Mouse (Mus musculus) limb, embryonic 10.5 days (tissue): ENCODE data around the gene Fam129a. TPM values are rescaled to one million over a fixed set of nuclear protein-coding genes. Genes with fewer than 3 reads are reported as not detected.

Experiments used
- DNase-seq: peaks from one replicate; pipeline ENCODE4 v3.0.0-alpha.2; 2017; ENCODE audit warnings: low spot score
- H3K27ac ChIP-seq: fragments of 300-500 bp; sonication (generic); 2 replicates; pipeline ENCODE4 v1.5.1; 2016; ENCODE audit warnings: mild to moderate bottlenecking
- H3K27me3 ChIP-seq: fragments of 300-500 bp; sonication (generic); 2 replicates; pipeline ENCODE4 v1.6.1; 2016; ENCODE audit warnings: low read depth, mild to moderate bottlenecking; ENCODE audit not compliant: poor library complexity, severe bottlenecking
- H3K36me3 ChIP-seq: fragments of 300-500 bp; sonication (generic); 2 replicates; pipeline ENCODE4 v1.6.1; 2016; ENCODE audit warnings: mild to moderate bottlenecking, moderate library complexity
- H3K4me1 ChIP-seq: fragments of 300-500 bp; sonication (generic); 2 replicates; pipeline ENCODE4 v1.6.1; 2016
- H3K4me3 ChIP-seq: fragments of 300-500 bp; sonication (generic); 2 replicates; pipeline ENCODE4 v1.5.1; 2016; ENCODE audit warnings: mild to moderate bottlenecking, moderate library complexity
- H3K9me3 ChIP-seq: fragments of 300-500 bp; sonication (generic); replicated peaks from 2 replicates; pipeline ENCODE4 v1.6.1; 2016; ENCODE audit warnings: mild to moderate bottlenecking
- WGBS: fragments of 180-500 bp; shearing (Covaris S2); methylation state at CpG from one replicate; pipeline ENCODE4 v1.1.7; 2016; 5-methylcytosine and 5-hydroxymethylcytosine counted together
- polyA plus RNA-seq: library from polyadenylated mRNA; unstranded; fragments of >200 nt; fragmentation: Nextera tagmentation; extraction: Ambion mirVana; gene quantifications from 2 replicates; pipeline ENCODE4 v1.2.1, GENCODE M21; 2016

Gene Fam129a
- polyA plus RNA-seq: 0.90 and 1.3 TPM in 2 replicates

- H3K4me3 ChIP-seq: peak within 1 kb of the TSS; percentile 53
- peak within 1 kb of the TSS; percentile 59 for H3K27ac ChIP-seq
- no peaks in the 10 kb centered on the region for H3K36me3 ChIP-seq
- peaks cover 45% of the 10 kb centered on the region for H3K27me3 ChIP-seq
- H3K9me3 ChIP-seq: no peaks in the 10 kb centered on the region
- peaks cover 24% of the 10 kb centered on the region for H3K4me1 ChIP-seq
- 3% methylated on average over 46 of the region's 46 CpGs for WGBS
- DNase-seq: peak; percentile 64
These were observed at the start of gene Fam129a for GRCm38 (mm10) chr1:151570981-151571837. Gene Fam129a (plus strand): TSS chr1:151571186.

GRCm38 (mm10) chr1:151526701-151527100 lies 44.3 kb upstream of the Fam129a start:
- Histone ChIP-seq H3K27ac (no peak overlapping the region), H3K9me3 (no peaks in the 10 kb centered on the region), H3K4me1 (no peaks in the 10 kb centered on the region), H3K4me3 (no peak overlapping the region), H3K27me3 (no peaks in the 10 kb centered on the region), H3K36me3 (no peaks in the 10 kb centered on the region)
- WGBS: 87% methylated on average over 3 of the region's 3 CpGs
- DNase-seq: no peak

- no peak overlapping the region for H3K27ac ChIP-seq
- no peaks in the 10 kb centered on the region for H3K4me1 ChIP-seq
- H3K36me3 ChIP-seq: no peaks in the 10 kb centered on the region
- no peak overlapping the region for H3K4me3 ChIP-seq
- H3K27me3 ChIP-seq: no peaks in the 10 kb centered on the region
- 78% methylated on average over 6 of the region's 6 CpGs for WGBS
- DNase-seq: no peak
- no peaks in the 10 kb centered on the region for H3K9me3 ChIP-seq
These were observed 27.0 kb upstream of the Fam129a start for GRCm38 (mm10) chr1:151543796-151544477.

GRCm38 (mm10) chr1:151544581-151544980 lies 26.4 kb upstream of the Fam129a start:
- no peak for DNase-seq
- 92% methylated on average over 3 of the region's 3 CpGs for WGBS
- H3K36me3 ChIP-seq: no peaks in the 10 kb centered on the region

GRCm38 (mm10) chr1:151545571-151545970 lies 25.4 kb upstream of the Fam129a start:
- Histone ChIP-seq H3K4me3 (no peak overlapping the region), H3K27ac (no peak overlapping the region), H3K36me3 (no peaks in the 10 kb centered on the region), H3K4me1 (0 out of 2 replicates have a peak, but pooled peaks cover 3% of the 10 kb centered on the region), H3K27me3 (no peaks in the 10 kb centered on the region), H3K9me3 (no peaks in the 10 kb centered on the region)
- DNase-seq: no peak
- WGBS: 82% methylated on average over 7 of the region's 7 CpGs

More at GRCm38 (mm10) chr1:151544581-151544980, 26.4 kb upstream of the Fam129a start:
- Histone ChIP-seq H3K27me3 (no peaks in the 10 kb centered on the region), H3K27ac (no peak overlapping the region), H3K4me1 (no peaks in the 10 kb centered on the region), H3K4me3 (no peak overlapping the region), H3K9me3 (no peaks in the 10 kb centered on the region)

GRCm38 (mm10) chr1:151548896-151549610 lies 21.9 kb upstream of the Fam129a start:
- no peak for DNase-seq
- no peak overlapping the region for H3K27ac ChIP-seq
- H3K27me3 ChIP-seq: no peaks in the 10 kb centered on the region
- no peaks in the 10 kb centered on the region for H3K36me3 ChIP-seq
- H3K9me3 ChIP-seq: no peaks in the 10 kb centered on the region
- no peak overlapping the region for H3K4me3 ChIP-seq
- WGBS: 85% methylated on average over 8 of the region's 8 CpGs
- H3K4me1 ChIP-seq: 0 out of 2 replicates have a peak, but pooled peaks cover 3% of the 10 kb centered on the region

GRCm38 (mm10) chr1:151549794-151550193 lies 21.2 kb upstream of the Fam129a start:
- Histone ChIP-seq H3K4me3 (no peak overlapping the region), H3K27me3 (no peaks in the 10 kb centered on the region)

GRCm38 (mm10) chr1:151550587-151551479 lies 20.2 kb upstream of the Fam129a start:
- 0 out of 2 replicates have a peak, but pooled peaks cover 3% of the 10 kb centered on the region for H3K4me1 ChIP-seq
- 57% methylated on average over 19 of the region's 19 CpGs for WGBS
- H3K36me3 ChIP-seq: no peaks in the 10 kb centered on the region

More at GRCm38 (mm10) chr1:151549794-151550193, 21.2 kb upstream of the Fam129a start:
- Histone ChIP-seq H3K36me3 (no peaks in the 10 kb centered on the region), H3K4me1 (0 out of 2 replicates have a peak, but pooled peaks cover 3% of the 10 kb centered on the region), H3K9me3 (no peaks in the 10 kb centered on the region), H3K27ac (no peak overlapping the region)
- WGBS: 59% methylated on average over 7 of the region's 7 CpGs
- no peak for DNase-seq

GRCm38 (mm10) chr1:151560536-151560935 lies 10.4 kb upstream of the Fam129a start:
- Histone ChIP-seq H3K27me3 (no peaks in the 10 kb centered on the region), H3K4me1 (no peaks in the 10 kb centered on the region), H3K9me3 (no peaks in the 10 kb centered on the region), H3K4me3 (no peak overlapping the region), H3K27ac (no peak overlapping the region), H3K36me3 (no peaks in the 10 kb centered on the region)
- no peak for DNase-seq
- WGBS: 65% methylated on average over 11 of the region's 11 CpGs

More at GRCm38 (mm10) chr1:151550587-151551479, 20.2 kb upstream of the Fam129a start:
- Histone ChIP-seq H3K27ac (no peak overlapping the region), H3K4me3 (no peak overlapping the region), H3K9me3 (no peaks in the 10 kb centered on the region), H3K27me3 (no peaks in the 10 kb centered on the region)
- DNase-seq: no peak

GRCm38 (mm10) chr1:151563401-151563800 lies 7.6 kb upstream of the Fam129a start:
- Histone ChIP-seq H3K27me3 (no peaks in the 10 kb centered on the region), H3K4me3 (no peak overlapping the region), H3K9me3 (no peaks in the 10 kb centered on the region), H3K27ac (no peak overlapping the region), H3K4me1 (no peaks in the 10 kb centered on the region), H3K36me3 (no peaks in the 10 kb centered on the region)
- 71% methylated on average over 5 of the region's 5 CpGs for WGBS
- no peak for DNase-seq

GRCm38 (mm10) chr1:151563893-151564292 lies 7.1 kb upstream of the Fam129a start:
- no peaks in the 10 kb centered on the region for H3K36me3 ChIP-seq
- no peak overlapping the region for H3K27ac ChIP-seq
- H3K4me3 ChIP-seq: no peak overlapping the region
- DNase-seq: no peak
- H3K27me3 ChIP-seq: 0 out of 2 replicates have a peak, but pooled peaks cover 2% of the 10 kb centered on the region
- H3K9me3 ChIP-seq: no peaks in the 10 kb centered on the region
- WGBS: 64% methylated on average over 6 of the region's 6 CpGs
- H3K4me1 ChIP-seq: no peaks in the 10 kb centered on the region

- WGBS: 14% methylated on average over 12 of the region's 12 CpGs
- no peaks in the 10 kb centered on the region for H3K4me1 ChIP-seq
- no peak overlapping the region for H3K4me3 ChIP-seq
- no peaks in the 10 kb centered on the region for H3K9me3 ChIP-seq
- H3K27me3 ChIP-seq: peaks cover 7% of the 10 kb centered on the region; the same call in 1 of the 2 replicates
- no peaks in the 10 kb centered on the region for H3K36me3 ChIP-seq
- H3K27ac ChIP-seq: no peak overlapping the region
- DNase-seq: peak; percentile 86
These were observed 6.6 kb upstream of the Fam129a start for GRCm38 (mm10) chr1:151564377-151564776.
